Comparison of ENCODE assay signal across 17 mouse cellular contexts in the genomic region with DNA sequence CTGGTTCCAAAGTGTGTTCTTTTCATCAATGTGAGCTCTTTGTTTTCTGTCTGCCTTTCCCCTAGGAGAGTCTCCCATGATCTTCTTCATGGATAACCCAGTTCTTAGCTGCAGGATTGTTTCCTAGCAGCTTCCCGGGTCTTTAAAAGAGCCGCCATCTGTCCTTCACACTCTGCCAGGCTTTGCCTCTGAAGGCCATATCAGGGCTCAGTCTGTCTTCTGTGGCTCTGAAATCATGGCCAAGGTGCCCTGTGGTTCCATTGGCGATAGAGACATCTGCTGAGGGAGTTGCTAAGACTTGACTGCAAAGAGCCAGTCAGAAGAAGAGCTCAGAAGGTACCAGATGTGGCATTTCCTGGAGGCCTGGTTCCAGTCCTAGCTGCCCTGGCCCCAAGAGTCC.
DNase-seq lines count a peak whose midpoint lies in the region; ATAC-seq lines count a peak whose summit lies in the region.
"Had no signal": no experiment of that assay in that cellular context is flagged by ENCODE, and none has a peak within 500 bp of the region (broad histone marks: within the 10 kb centered on the region; RNA-seq: fewer than 3 reads in every experiment).

No protein-coding gene starts in this region.

- WGBS in hindbrain, embryonic 13.5 days = 92% methylated on average over 3 of the region's 3 CpGs

- no peaks in the 10 kb centered on the region for H3K4me1 ChIP-seq in hindbrain, embryonic 13.5 days (replicated peaks)
- H3K4me1 ChIP-seq: embryonic facial prominence, embryonic 12.5 days; forebrain, embryonic 15.5 days; heart, embryonic 13.5 days had no signal

- no peaks in the 10 kb centered on the region for H3K9me3 ChIP-seq in hindbrain, embryonic 13.5 days
- H3K9me3 ChIP-seq: embryonic facial prominence, embryonic 12.5 days; forebrain, embryonic 15.5 days; heart, embryonic 13.5 days had no signal

- ATAC-seq in hindbrain, embryonic 13.5 days (ENCODE audit: low FRiP score) = no peak
- ATAC-seq: forebrain, embryonic 15.5 days; hindbrain, embryonic 16.5 days; inflammation-experienced regulatory T-cells, adult 6 months; intestine, postnatal 0 days had no signal

- H3K36me3 ChIP-seq in hindbrain, embryonic 13.5 days = no peaks in the 10 kb centered on the region
- H3K36me3 ChIP-seq: embryonic facial prominence, embryonic 12.5 days; forebrain, embryonic 15.5 days; heart, embryonic 13.5 days had no signal

- intact Hi-C loops in left cerebral cortex, postnatal 4 days (cut with DNase I) = no loop called here

- H3K27ac ChIP-seq in hindbrain, embryonic 13.5 days = no peak overlapping the region
- H3K27ac ChIP-seq: embryonic facial prominence, embryonic 12.5 days; forebrain, embryonic 15.5 days; heart, embryonic 13.5 days had no signal

- no peak overlapping the region for H3K4me2 ChIP-seq in hindbrain, embryonic 13.5 days
- H3K4me2 ChIP-seq: embryonic facial prominence, embryonic 12.5 days; forebrain, embryonic 15.5 days; heart, embryonic 13.5 days had no signal

- H3K27me3 ChIP-seq in hindbrain, embryonic 13.5 days = no peaks in the 10 kb centered on the region
- H3K27me3 ChIP-seq: embryonic facial prominence, embryonic 12.5 days; forebrain, embryonic 15.5 days had no signal

- H3K4me3 ChIP-seq in hindbrain, embryonic 13.5 days = no peak overlapping the region
- H3K4me3 ChIP-seq: embryonic facial prominence, embryonic 12.5 days; forebrain, embryonic 15.5 days; heart, embryonic 13.5 days had no signal

- peak; percentile 79 for DNase-seq in cerebellum, adult 11-12 months
- peak; percentile 53 for DNase-seq in cerebellum, adult 8-10 months
- peak; percentile 62 to 71 for DNase-seq in cerebellum, postnatal 14 days
- DNase-seq in left cerebral cortex, postnatal 4 days = no peak
- DNase-seq in spleen, postnatal 14 days (ENCODE audit: low spot score in 2 of 2) = no peak
- DNase-seq: adrenal gland, adult 2 months; adrenal gland, postnatal 25 days; gastrocnemius, postnatal 10 days; heart, postnatal 36 days; kidney, adult 8-10 months had no signal

- H3K9ac ChIP-seq in hindbrain, embryonic 13.5 days = no peak overlapping the region
- H3K9ac ChIP-seq: embryonic facial prominence, embryonic 12.5 days; forebrain, embryonic 15.5 days; heart, embryonic 13.5 days had no signal

Comparison
In these comparisons a context has a peak if more than half of its experiments do, and no peak if none do; other contexts are left out.
1. DNase-seq: peak in cerebellum, adult 11-12 months (single experiment), cerebellum, adult 8-10 months (single experiment) and cerebellum, postnatal 14 days (2 of 2); none in left cerebral cortex, postnatal 4 days (single experiment) and spleen, postnatal 14 days (0 of 2).